Mouse (Mus musculus) G1E (cell line): ENCODE results near the gene Nup160. TPM values are rescaled to one million over a fixed set of nuclear protein-coding genes. Genes with fewer than 3 reads are reported as not detected.

Experiments used
- ATAC-seq: 2 replicates; pipeline ENCODE4 v1.8.0; 2016; ENCODE audit warnings: mild to moderate bottlenecking; ENCODE audit not compliant: insufficient number of reproducible peaks, poor library complexity, low FRiP score, severe bottlenecking; ENCODE audit errors: extremely low read depth
- DNase-seq: peaks from one replicate; pipeline ENCODE4 v3.0.0; 2012; ENCODE audit warnings: low spot score
- H3K27me3 ChIP-seq: 2 replicates; pipeline ENCODE4 v1.6.1; 2012; ENCODE audit warnings: mild to moderate bottlenecking, low read length, inconsistent platforms; ENCODE audit not compliant: insufficient read depth
- H3K36me3 ChIP-seq: replicated peaks from 2 replicates; pipeline ENCODE3; 2012; ENCODE audit warnings: mild to moderate bottlenecking, inconsistent platforms
- H3K4me1 ChIP-seq: 2 replicates; pipeline ENCODE4 v1.6.1; 2012; ENCODE audit warnings: low read depth, low read length, inconsistent platforms, mixed read lengths; ENCODE audit not compliant: insufficient read depth
- H3K4me3 ChIP-seq: 2 replicates; pipeline ENCODE4 v1.5.1; 2012; ENCODE audit warnings: low read depth, mild to moderate bottlenecking, inconsistent platforms, low read length, moderate library complexity, mixed read lengths
- H3K9me3 ChIP-seq: replicated peaks from 2 replicates; pipeline ENCODE4 v1.6.1; 2012; ENCODE audit warnings: inconsistent platforms
- CTCF ChIP-seq: IDR thresholded peaks from 2 replicates; pipeline ENCODE4 v1.5.1; 2012; ENCODE audit warnings: low read depth, low read length, inconsistent platforms, mixed read lengths
- GATA1 ChIP-seq: IDR thresholded peaks from 2 replicates; pipeline ENCODE4 v1.6.1; 2012; ENCODE audit warnings: borderline replicate concordance, low read length, inconsistent platforms, mixed read lengths
- GATA2 ChIP-seq: IDR thresholded peaks from 2 replicates; pipeline ENCODE4 v1.6.1; 2012; ENCODE audit warnings: low read depth, low read length, inconsistent platforms, borderline replicate concordance
- POLR2AphosphoS5 ChIP-seq: IDR thresholded peaks from 2 replicates; pipeline ENCODE4 v1.6.1; 2012; ENCODE audit warnings: low read depth, low read length, inconsistent platforms; ENCODE audit not compliant: insufficient replicate concordance
- TAL1 ChIP-seq: conservative IDR thresholded peaks from 2 replicates; pipeline ENCODE4 v1.6.1; 2012; ENCODE audit warnings: low read depth, low read length, inconsistent platforms, mixed read lengths
- polyA plus RNA-seq: library from polyadenylated mRNA; stranded (reverse); fragments of >175 nt; gene quantifications from 2 replicates; pipeline ENCODE4 v1.2.3, GENCODE M21; 2012
- total RNA-seq, 2 experiments: library from RNA; stranded (forward) in 1 of 2; stranded (reverse) in 1 of 2; fragments of 200-1000 nt in 1 of 2; fragments of >200 nt in 1 of 2; fragmentation: Nextera tagmentation in 1 of 2; gene quantifications; 2 replicates each; pipeline ENCODE4 v1.2.3; 2014 to 2017

The Nup160 gene
- total and polyA plus RNA-seq, 3 experiments = 9.1 to 157 (median 69.2) TPM

- no peak for TF ChIP-seq TAL1
- no peak for TF ChIP-seq GATA1
- no peak for TF ChIP-seq POLR2AphosphoS5
- TF ChIP-seq CTCF = no peak
- TF ChIP-seq GATA2 = no peak
- Histone ChIP-seq H3K36me3 (peaks cover 75% of the 10 kb centered on the region), H3K4me3 (no peak overlapping the region), H3K27me3 (no peaks in the 10 kb centered on the region), H3K4me1 (peaks cover 6% of the 10 kb centered on the region; the same call in 1 of the 2 replicates), H3K9me3 (no peaks in the 10 kb centered on the region)
- ATAC-seq (no peak; the same call in 1 of the 2 replicates), DNase-seq (no peak)
These were observed 104.3 kb downstream of the Nup160 start for GRCm38 (mm10) chr2:90781323-90781722.

DNA sequence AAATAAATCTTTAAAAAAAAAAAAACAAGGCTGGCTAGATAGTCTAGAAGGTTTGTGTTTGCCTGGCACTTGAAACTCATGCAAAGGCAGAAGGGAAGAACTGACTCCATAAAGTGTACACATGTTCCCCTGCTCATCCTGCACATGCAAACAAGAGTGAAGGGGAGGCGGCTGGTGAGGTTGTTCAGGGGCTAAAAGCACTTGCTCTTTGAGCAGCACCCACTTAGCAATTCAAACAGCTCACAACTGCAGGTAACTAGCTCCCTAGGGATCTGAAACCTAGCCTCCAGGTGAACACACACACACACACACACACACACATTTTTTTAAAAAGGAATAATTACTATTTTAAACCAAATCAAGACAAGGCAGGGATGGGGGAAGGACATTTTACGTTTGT lies 104.9 kb downstream of the Nup160 start:
- H3K4me1 ChIP-seq = peaks cover 6% of the 10 kb centered on the region; the same call in 1 of the 2 replicates
- TF ChIP-seq POLR2AphosphoS5 = no peak
- TF ChIP-seq CTCF = no peak
- TF ChIP-seq GATA2 = no peak
- TF ChIP-seq GATA1 = no peak
- TF ChIP-seq TAL1 = no peak
- DNase-seq = no peak

GRCm38 (mm10) chr2:90782458-90782857 lies 105.4 kb downstream of the Nup160 start, which contains the start of gene Agbl2:
TSS of gene Agbl2 (plus strand) at chr2:90782727.
- H3K27me3 ChIP-seq = no peaks in the 10 kb centered on the region
- TF ChIP-seq TAL1 = no peak
- no peak for TF ChIP-seq GATA1
- TF ChIP-seq CTCF = no peak
- TF ChIP-seq GATA2 = no peak
- no peaks in the 10 kb centered on the region for H3K9me3 ChIP-seq
- no peak for ATAC-seq
- no peak within 1 kb of the TSS for H3K4me3 ChIP-seq
- H3K4me1 ChIP-seq = peaks cover 5% of the 10 kb centered on the region; the same call in 1 of the 2 replicates
- peaks cover 64% of the 10 kb centered on the region for H3K36me3 ChIP-seq
- DNase-seq = no peak

More for the DNA sequence above, 104.9 kb downstream of the Nup160 start:
- no peaks in the 10 kb centered on the region for H3K27me3 ChIP-seq
- no peaks in the 10 kb centered on the region for H3K9me3 ChIP-seq
- peaks cover 69% of the 10 kb centered on the region for H3K36me3 ChIP-seq
- no peak overlapping the region for H3K4me3 ChIP-seq
- ATAC-seq = no peak

- no peak overlapping the region for H3K4me3 ChIP-seq
These were observed 106.0 kb downstream of the Nup160 start for GRCm38 (mm10) chr2:90782901-90783486.

More at GRCm38 (mm10) chr2:90782901-90783486, 106.0 kb downstream of the Nup160 start:
- Histone ChIP-seq H3K36me3 (peaks cover 58% of the 10 kb centered on the region), H3K27me3 (no peaks in the 10 kb centered on the region), H3K4me1 (0 out of 2 replicates have a peak, but pooled peaks cover 3% of the 10 kb centered on the region), H3K9me3 (no peaks in the 10 kb centered on the region)
- DNase-seq (no peak), ATAC-seq (no peak)
- no peak for TF ChIP-seq TAL1
- TF ChIP-seq GATA1 = no peak
- no peak for TF ChIP-seq GATA2
- no peak for TF ChIP-seq CTCF
- no peak for TF ChIP-seq POLR2AphosphoS5

Other genes with a start within 250 kb of the Nup160 start
- not detected in 2 replicates for gene Ptprj, start 96.6 kb upstream of the Nup160 start, total RNA-seq (2014; fragmentation: Nextera tagmentation)
- 0.44 and 0.46 TPM in 2 replicates for gene Ptprj, start 96.6 kb upstream of the Nup160 start, total RNA-seq (2017)
- 0.01 and 0.02 TPM in 2 replicates for gene Ptprj, start 96.6 kb upstream of the Nup160 start, polyA plus RNA-seq
- 146 and 173 TPM in 2 replicates for gene Fnbp4, start 68.2 kb downstream of the Nup160 start, total RNA-seq (2014; fragmentation: Nextera tagmentation)
- gene Fnbp4, start 68.2 kb downstream of the Nup160 start, total RNA-seq (2017) = 131 and 156 TPM in 2 replicates
- 61.1 and 64.5 TPM in 2 replicates for gene Fnbp4, start 68.2 kb downstream of the Nup160 start, polyA plus RNA-seq
- gene Agbl2, start 105.5 kb downstream of the Nup160 start, total RNA-seq (2014; fragmentation: Nextera tagmentation) = not detected in 2 replicates
- gene Agbl2, start 105.5 kb downstream of the Nup160 start, total RNA-seq (2017) = 0.11 TPM in 1 of 2 replicates, not detected in the other
- not detected in 2 replicates for gene Agbl2, start 105.5 kb downstream of the Nup160 start, polyA plus RNA-seq
- gene Mtch2, start 169.9 kb downstream of the Nup160 start, total RNA-seq (2014; fragmentation: Nextera tagmentation) = 142 and 174 TPM in 2 replicates
- 226 and 233 TPM in 2 replicates for gene Mtch2, start 169.9 kb downstream of the Nup160 start, total RNA-seq (2017)
- 11.3 and 11.8 TPM in 2 replicates for gene Mtch2, start 169.9 kb downstream of the Nup160 start, polyA plus RNA-seq
- not detected in 2 replicates for gene C1qtnf4, start 208.6 kb downstream of the Nup160 start, total RNA-seq (2014; fragmentation: Nextera tagmentation)
- gene C1qtnf4, start 208.6 kb downstream of the Nup160 start, total RNA-seq (2017) = 0.16 TPM in 1 of 2 replicates, not detected in the other
- gene C1qtnf4, start 208.6 kb downstream of the Nup160 start, polyA plus RNA-seq = not detected in 2 replicates
- gene Kbtbd4, start 227.5 kb downstream of the Nup160 start, total RNA-seq (2014; fragmentation: Nextera tagmentation) = 18.2 and 21.4 TPM in 2 replicates
- 31.8 and 35.5 TPM in 2 replicates for gene Kbtbd4, start 227.5 kb downstream of the Nup160 start, total RNA-seq (2017)
- gene Kbtbd4, start 227.5 kb downstream of the Nup160 start, polyA plus RNA-seq = 4.0 and 6.6 TPM in 2 replicates
- 106 and 132 TPM in 2 replicates for gene Ndufs3, start 227.6 kb downstream of the Nup160 start, total RNA-seq (2014; fragmentation: Nextera tagmentation)
- 131 and 165 TPM in 2 replicates for gene Ndufs3, start 227.6 kb downstream of the Nup160 start, total RNA-seq (2017)
- 86.8 and 94.6 TPM in 2 replicates for gene Ndufs3, start 227.6 kb downstream of the Nup160 start, polyA plus RNA-seq